Mouse (Mus musculus): ENCODE results near the gene Gm45234.

Gene Gm45234

GRCm38 (mm10) chr6:124708289-124708889, 47.4 kb downstream of the Gm45234 start:
- no peak for DNase-seq (ENCODE audit: low read depth, low spot score)

GRCm38 (mm10) chr6:124706061-124706627, 49.7 kb downstream of the Gm45234 start:
- DNase-seq (ENCODE audit: low read depth, low spot score): no peak

- no peak for DNase-seq (ENCODE audit: low read depth, low spot score)
Observed at GRCm38 (mm10) chr6:124704417-124704816, 51.4 kb downstream of the Gm45234 start.

DNA sequence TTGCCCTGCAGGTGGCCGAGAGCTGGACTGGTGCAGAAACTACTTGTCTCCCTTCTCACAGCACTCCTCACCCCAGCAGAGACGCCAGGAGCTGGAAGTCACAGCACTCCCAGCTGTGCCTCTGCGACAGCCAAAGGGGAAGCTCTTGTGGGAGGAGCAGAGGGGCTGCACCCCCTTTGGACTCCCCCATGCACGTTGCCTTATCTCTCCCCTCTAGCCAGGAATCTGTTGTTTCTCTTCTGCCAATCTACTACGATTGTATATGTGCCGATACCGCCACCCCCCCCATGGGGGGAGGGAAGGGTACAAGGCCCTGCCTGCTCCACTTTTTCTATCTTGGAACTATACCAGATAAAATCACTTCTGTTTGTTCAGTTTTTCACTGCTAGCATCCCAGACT, 52.0 kb downstream of the Gm45234 start:
- DNase-seq (ENCODE audit: low read depth, low spot score): no peak

GRCm38 (mm10) chr6:124702784-124703103, 53.1 kb downstream of the Gm45234 start:
- peak; percentile 46 for DNase-seq (ENCODE audit: low read depth, low spot score)

GRCm38 (mm10) chr6:124702102-124702783, 53.6 kb downstream of the Gm45234 start:
- DNase-seq (ENCODE audit: low read depth, low spot score): no peak

DNA sequence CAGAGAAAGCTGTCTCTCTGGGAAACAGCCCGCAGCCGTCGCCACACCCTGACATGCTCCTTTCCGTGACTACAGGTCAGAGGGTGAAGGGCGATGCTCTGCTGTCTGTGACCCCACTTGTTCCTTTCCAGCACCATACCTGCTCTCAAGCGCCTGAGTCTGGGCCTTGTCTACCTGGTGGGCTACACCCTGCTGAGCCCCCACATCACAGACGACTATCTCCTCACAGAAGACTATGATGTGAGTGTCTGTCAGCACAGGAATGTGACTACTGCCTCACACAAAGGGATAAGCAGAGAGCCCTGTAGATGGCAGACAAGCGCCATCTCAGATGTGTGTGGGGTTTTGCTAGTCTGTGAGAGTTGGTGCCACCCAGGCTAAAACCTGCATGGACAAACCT, 54.5 kb downstream of the Gm45234 start:
- no peak for DNase-seq (ENCODE audit: low read depth, low spot score)

GRCm38 (mm10) chr6:124699962-124700610, 55.7 kb downstream of the Gm45234 start:
- DNase-seq (ENCODE audit: low read depth, low spot score): no peak

GRCm38 (mm10) chr6:124699366-124699765, 56.5 kb downstream of the Gm45234 start:
- no peak for DNase-seq (ENCODE audit: low read depth, low spot score)

DNA sequence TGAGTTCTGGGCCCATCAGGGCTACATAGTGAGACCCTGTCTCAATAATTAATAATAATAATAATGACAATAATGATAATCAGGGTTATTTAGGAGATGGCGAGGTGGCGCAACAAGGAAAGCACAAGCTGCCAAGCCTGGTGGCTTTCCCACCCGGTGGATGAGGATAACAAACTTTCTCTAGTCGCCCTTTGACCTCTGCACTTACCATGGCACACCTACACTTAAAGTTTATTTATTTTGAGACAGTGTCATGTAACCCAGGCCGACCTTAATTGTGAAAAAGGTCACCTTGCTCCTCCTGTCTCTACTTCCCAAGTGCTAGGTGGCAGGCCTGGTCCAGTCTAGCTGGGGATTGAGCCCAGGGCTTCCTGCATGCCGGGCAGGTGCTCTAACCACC, 57.1 kb downstream of the Gm45234 start:
- DNase-seq (ENCODE audit: low read depth, low spot score): no peak

GRCm38 (mm10) chr6:124696441-124697150, 59.2 kb downstream of the Gm45234 start:
- DNase-seq (ENCODE audit: low read depth, low spot score): no peak

- DNase-seq (ENCODE audit: low read depth, low spot score): no peak
Observed at GRCm38 (mm10) chr6:124694166-124694955, 61.5 kb downstream of the Gm45234 start.

- no peak for DNase-seq (ENCODE audit: low read depth, low spot score)
Observed at GRCm38 (mm10) chr6:124693243-124693981, 62.4 kb downstream of the Gm45234 start.

DNA sequence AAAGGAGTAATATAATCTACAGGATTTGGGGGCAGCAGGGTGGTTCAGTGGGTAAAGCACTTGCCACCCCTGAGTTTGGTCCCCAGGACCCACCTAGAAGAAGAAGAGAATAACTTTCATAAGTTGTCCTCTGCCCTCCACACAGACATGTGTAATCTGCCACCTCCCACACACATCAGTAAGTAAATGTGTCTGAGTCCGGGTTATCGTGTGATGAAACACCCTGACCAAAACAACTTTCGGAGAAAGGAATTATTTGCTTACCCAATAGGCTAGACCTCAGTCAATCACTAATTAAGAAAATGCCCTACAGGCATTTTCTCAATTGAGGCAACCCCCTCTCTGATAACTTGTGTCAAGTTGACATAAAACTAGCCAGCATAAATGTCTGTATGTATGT, 65.3 kb downstream of the Gm45234 start:
- no peak for DNase-seq (ENCODE audit: low read depth, low spot score)
